Mouse (Mus musculus) hematopoietic multipotent progenitor cell, adult 10-12 weeks (in vitro differentiated cells): ENCODE data around the gene Arhgef3. TPM values are rescaled to one million over a fixed set of nuclear protein-coding genes. Genes with fewer than 3 reads are reported as not detected.

ENCODE experiments used
- polyA plus RNA-seq: library from polyadenylated mRNA; stranded (reverse); fragments of >175 nt; gene quantifications from 2 replicates; pipeline ENCODE4 v1.2.3, GENCODE M21; 2012; ENCODE audit warnings: low replicate concordance

Arhgef3 gene
- polyA plus RNA-seq: 33.7 and 50.5 TPM in 2 replicates

GRCm38 (mm10) chr14:27114362-27115274 is at the start of gene Arhgef3:
Gene Arhgef3, plus strand, starts transcription at chr14:27114899.

GRCm38 (mm10) chr14:27428573-27428972 is 313.9 kb downstream of the Arhgef3 start, which contains the start of gene Fam208a:
Gene Fam208a, plus strand, starts transcription at chr14:27428834.

Other genes starting within 250 kb of the Arhgef3 start
- gene Asb14, start 220.3 kb upstream of the Arhgef3 start, polyA plus RNA-seq: not detected in 2 replicates
- gene Appl1, start 143.7 kb upstream of the Arhgef3 start, polyA plus RNA-seq: 2.1 and 4.7 TPM in 2 replicates
- 0.19 TPM in 1 of 2 replicates, not detected in the other for gene Hesx1, start 120.5 kb upstream of the Arhgef3 start, polyA plus RNA-seq
- gene Il17rd, start 76.0 kb upstream of the Arhgef3 start, polyA plus RNA-seq: 0.04 TPM in 1 of 2 replicates, not detected in the other